Mouse (Mus musculus): ENCODE measurements at regions not wholly inside any gene's neighbourhood (a gene's known extent, or its start where the extent isn't known, plus 50 kb on each side); places are given as distances from the start of the nearest gene placed in this dataset.

DNA sequence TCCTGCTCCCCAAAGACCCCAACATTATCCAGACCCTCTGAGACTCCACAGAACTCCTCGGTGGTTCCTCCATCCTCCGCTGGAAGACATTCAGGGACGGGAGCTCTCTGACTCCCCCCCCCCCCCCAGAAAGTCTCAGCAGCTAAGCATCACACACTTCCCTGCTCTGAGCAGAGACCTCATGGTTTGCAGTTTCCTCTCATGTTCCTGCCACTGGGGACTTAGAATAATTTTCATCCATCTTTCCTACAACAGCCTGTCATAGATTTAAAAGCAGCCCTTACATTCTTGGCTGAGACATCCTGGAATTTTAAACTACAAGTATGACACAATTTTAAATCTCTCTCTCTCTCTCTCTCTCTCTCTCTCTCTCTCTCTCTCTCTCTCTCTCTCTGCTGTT, 69.2 kb downstream of the Gpr65 start:
- Histone ChIP-seq H3K4me3 (replicated peaks; ENCODE audit: control insufficient read depth, low read depth, low read length) (no peak overlapping the region), H3K4me1 (ENCODE audit: control insufficient read depth, insufficient read depth, low read length) (no peaks in the 10 kb centered on the region), H3K27ac (ENCODE audit: control insufficient read depth, insufficient read depth, low read depth, low read length, poor library complexity) (no peak overlapping the region)
- TF ChIP-seq POLR2A (IDR thresholded peaks at IDR 0.05; ENCODE audit: borderline replicate concordance, control insufficient read depth, low read depth, low read length) (no peak), CTCF (IDR thresholded peaks at IDR 0.05; ENCODE audit: control insufficient read depth, insufficient read depth, low read length) (no peak)
- WGBS, result 38% methylated on average over 3 of the region's 3 CpGs

- TF ChIP-seq POLR2A (IDR thresholded peaks at IDR 0.05; ENCODE audit: borderline replicate concordance, control insufficient read depth, low read depth, low read length), result no peak
- no peak for TF ChIP-seq CTCF (IDR thresholded peaks at IDR 0.05; ENCODE audit: control insufficient read depth, insufficient read depth, low read length)
- Histone ChIP-seq H3K4me1 (ENCODE audit: control insufficient read depth, insufficient read depth, low read length) (no peaks in the 10 kb centered on the region), H3K4me3 (replicated peaks; ENCODE audit: control insufficient read depth, low read depth, low read length) (no peak overlapping the region), H3K27ac (ENCODE audit: control insufficient read depth, insufficient read depth, low read depth, low read length, poor library complexity) (no peak overlapping the region)
- WGBS, result 71% methylated on average over 9 of the region's 9 CpGs
These were observed 71.1 kb downstream of the Gpr65 start for GRCm38 (mm10) chr12:98339536-98339935.

DNA sequence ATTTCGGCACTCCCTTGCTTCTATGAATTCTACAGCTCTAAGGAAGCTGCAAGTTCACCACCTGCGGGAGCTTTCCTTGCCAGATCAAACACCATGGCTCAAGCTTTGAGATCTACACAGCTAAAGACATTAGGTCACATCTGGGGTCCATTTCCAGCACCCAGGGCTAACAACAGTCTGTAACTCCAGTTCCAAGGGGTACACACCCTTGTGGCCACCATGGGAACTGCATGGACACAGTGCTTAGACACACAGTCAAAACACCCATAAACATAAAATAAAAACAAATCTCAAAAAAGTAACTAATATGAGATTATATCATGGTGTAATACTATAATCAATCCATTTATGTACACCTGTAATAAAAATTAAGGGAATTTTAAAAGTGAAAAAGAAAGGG, 73.7 kb downstream of the Gpr65 start:
- TF ChIP-seq POLR2A (IDR thresholded peaks at IDR 0.05; ENCODE audit: borderline replicate concordance, control insufficient read depth, low read depth, low read length) (no peak), CTCF (IDR thresholded peaks at IDR 0.05; ENCODE audit: control insufficient read depth, insufficient read depth, low read length) (peak; percentile 66)
- Histone ChIP-seq H3K4me3 (replicated peaks; ENCODE audit: control insufficient read depth, low read depth, low read length) (no peak overlapping the region), H3K27ac (ENCODE audit: control insufficient read depth, insufficient read depth, low read depth, low read length, poor library complexity) (no peak overlapping the region), H3K4me1 (ENCODE audit: control insufficient read depth, insufficient read depth, low read length) (no peaks in the 10 kb centered on the region)
- 77% methylated on average over 2 of the region's 2 CpGs for WGBS

DNA sequence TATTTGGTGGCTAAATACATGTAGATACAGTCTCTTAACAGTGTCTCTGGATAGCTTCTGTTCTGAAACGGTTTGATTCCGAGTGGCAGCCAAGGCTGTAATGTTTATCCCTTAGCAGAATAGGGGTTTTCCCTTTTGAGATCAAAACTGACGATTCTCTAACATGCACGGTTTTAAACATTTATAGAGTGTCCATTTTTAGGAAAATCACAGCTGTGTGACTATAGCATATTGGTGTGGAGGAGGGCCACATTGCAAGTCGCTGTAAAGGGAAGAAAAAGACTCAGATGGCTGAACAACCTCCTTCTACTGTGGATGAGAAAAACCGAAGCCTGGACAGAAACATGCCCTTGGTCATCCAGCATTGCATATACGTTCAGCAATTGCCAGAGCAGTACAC, 75.2 kb downstream of the Gpr65 start:
- no peaks in the 10 kb centered on the region for H3K4me1 ChIP-seq (ENCODE audit: control insufficient read depth, insufficient read depth, low read length)
- 80% methylated on average over 7 of the region's 7 CpGs for WGBS
- no peak for TF ChIP-seq CTCF (IDR thresholded peaks at IDR 0.05; ENCODE audit: control insufficient read depth, insufficient read depth, low read length)
- TF ChIP-seq POLR2A (IDR thresholded peaks at IDR 0.05; ENCODE audit: borderline replicate concordance, control insufficient read depth, low read depth, low read length), result no peak
- H3K27ac ChIP-seq (ENCODE audit: control insufficient read depth, insufficient read depth, low read depth, low read length, poor library complexity), result no peak overlapping the region
- H3K4me3 ChIP-seq (replicated peaks; ENCODE audit: control insufficient read depth, low read depth, low read length), result no peak overlapping the region

- Histone ChIP-seq H3K4me3 (replicated peaks; ENCODE audit: control insufficient read depth, low read depth, low read length) (no peak overlapping the region), H3K27ac (ENCODE audit: control insufficient read depth, insufficient read depth, low read depth, low read length, poor library complexity) (no peak overlapping the region), H3K4me1 (ENCODE audit: control insufficient read depth, insufficient read depth, low read length) (no peaks in the 10 kb centered on the region)
- TF ChIP-seq CTCF (IDR thresholded peaks at IDR 0.05; ENCODE audit: control insufficient read depth, insufficient read depth, low read length) (no peak), POLR2A (IDR thresholded peaks at IDR 0.05; ENCODE audit: borderline replicate concordance, control insufficient read depth, low read depth, low read length) (no peak)
- 73% methylated on average over 6 of the region's 6 CpGs for WGBS
These were observed 78.6 kb downstream of the Gpr65 start for GRCm38 (mm10) chr12:98347056-98347455.

- Histone ChIP-seq H3K27ac (ENCODE audit: control insufficient read depth, insufficient read depth, low read depth, low read length, poor library complexity) (no peak overlapping the region), H3K4me3 (replicated peaks; ENCODE audit: control insufficient read depth, low read depth, low read length) (no peak overlapping the region), H3K4me1 (ENCODE audit: control insufficient read depth, insufficient read depth, low read length) (no peaks in the 10 kb centered on the region)
- 70% methylated on average over 13 of the region's 13 CpGs for WGBS
- no peak for TF ChIP-seq CTCF (IDR thresholded peaks at IDR 0.05; ENCODE audit: control insufficient read depth, insufficient read depth, low read length)
- TF ChIP-seq POLR2A (IDR thresholded peaks at IDR 0.05; ENCODE audit: borderline replicate concordance, control insufficient read depth, low read depth, low read length), result no peak
These were observed 79.3 kb downstream of the Gpr65 start for GRCm38 (mm10) chr12:98347550-98348318.

DNA sequence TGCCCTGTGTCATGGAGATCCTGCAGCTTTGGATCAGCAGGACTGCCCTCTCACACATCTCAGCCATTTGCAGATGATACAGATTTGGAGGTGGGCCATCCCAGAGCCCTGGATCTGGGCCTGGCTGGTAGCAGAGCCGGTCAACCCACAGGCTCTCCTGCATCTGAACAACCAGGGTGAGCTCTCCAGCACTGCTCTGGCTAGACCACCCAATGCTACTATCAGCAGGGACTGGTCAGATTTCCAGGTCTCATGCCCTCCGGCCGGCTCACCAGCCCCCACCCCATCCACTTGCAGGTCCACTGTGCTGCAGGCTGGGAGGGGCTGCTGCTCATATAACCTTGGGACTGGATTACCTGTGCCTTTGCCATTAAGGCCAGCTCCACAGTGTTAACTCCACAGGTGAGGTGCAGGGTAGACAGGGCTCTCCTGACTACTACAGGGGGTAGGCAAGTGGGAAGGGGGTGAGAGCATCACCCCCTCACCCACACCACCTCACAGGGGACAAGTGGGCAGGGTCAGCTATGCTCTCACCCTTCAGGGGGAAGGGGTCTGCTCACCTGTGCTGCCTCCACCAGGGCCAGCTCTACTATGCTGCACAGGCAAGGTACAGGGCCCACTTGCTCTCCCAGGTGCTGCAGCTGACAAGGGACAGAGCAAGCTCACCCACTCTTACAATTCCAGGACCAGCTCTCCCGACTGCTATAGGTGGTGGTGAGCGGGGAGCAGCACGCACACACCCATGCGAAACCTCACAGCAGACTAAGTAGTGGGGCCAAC, 81.6 kb downstream of the Gpr65 start:
- H3K4me3 ChIP-seq (replicated peaks; ENCODE audit: control insufficient read depth, low read depth, low read length), result no peak overlapping the region
- H3K4me1 ChIP-seq (ENCODE audit: control insufficient read depth, insufficient read depth, low read length), result no peaks in the 10 kb centered on the region
- WGBS, result 81% methylated on average over 7 of the region's 7 CpGs
- H3K27ac ChIP-seq (ENCODE audit: control insufficient read depth, insufficient read depth, low read depth, low read length, poor library complexity), result no peak overlapping the region
- TF ChIP-seq POLR2A (IDR thresholded peaks at IDR 0.05; ENCODE audit: borderline replicate concordance, control insufficient read depth, low read depth, low read length), result no peak
- no peak for TF ChIP-seq CTCF (IDR thresholded peaks at IDR 0.05; ENCODE audit: control insufficient read depth, insufficient read depth, low read length)

DNA sequence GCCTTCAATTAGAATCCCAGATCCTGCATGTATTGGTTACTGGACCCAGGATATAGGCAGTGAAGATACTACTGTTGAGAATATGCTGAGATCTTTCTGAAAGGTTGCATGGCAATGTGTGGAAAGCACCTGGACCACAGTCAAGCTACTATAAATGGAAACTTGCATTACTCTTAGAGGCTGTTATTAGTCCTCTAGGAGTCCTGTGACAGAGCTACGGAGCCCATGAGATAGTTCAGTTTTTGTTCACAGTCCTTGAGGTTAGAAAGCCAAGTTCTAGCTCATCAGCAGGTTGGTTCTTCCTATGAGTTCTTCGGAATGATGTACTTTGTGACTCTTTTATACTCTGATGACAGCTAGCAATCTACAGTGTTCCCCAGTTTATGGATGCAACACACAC, 84.0 kb downstream of the Gpr65 start:
- 97% methylated on average over 2 of the region's 2 CpGs for WGBS
- Histone ChIP-seq H3K27ac (ENCODE audit: control insufficient read depth, insufficient read depth, low read depth, low read length, poor library complexity) (no peak overlapping the region), H3K4me1 (ENCODE audit: control insufficient read depth, insufficient read depth, low read length) (no peaks in the 10 kb centered on the region), H3K4me3 (replicated peaks; ENCODE audit: control insufficient read depth, low read depth, low read length) (no peak overlapping the region)
- TF ChIP-seq CTCF (IDR thresholded peaks at IDR 0.05; ENCODE audit: control insufficient read depth, insufficient read depth, low read length) (no peak), POLR2A (IDR thresholded peaks at IDR 0.05; ENCODE audit: borderline replicate concordance, control insufficient read depth, low read depth, low read length) (no peak)
